Mouse (Mus musculus): Measurements from ENCODE around the gene Alkbh6. TPM values are rescaled to one million over a fixed set of nuclear protein-coding genes. Genes with fewer than 3 reads are reported as not detected.
A peak's percentile ranks its signal among the peaks of the same experiment; 100 is the strongest.

The Alkbh6 gene
- polyA plus RNA-seq, 1 experiment from 2014 or later, result 95.5 TPM

GRCm38 (mm10) chr7:30300914-30301313 is 7.6 kb upstream of the Alkbh6 start:
- DNase-seq (ENCODE audit: low spot score), result peak; percentile 50
- 45% methylated on average over 3 of the region's 3 CpGs for WGBS
- Histone ChIP-seq H3K36me3 (replicated peaks) (peaks cover 91% of the 10 kb centered on the region), H3K4me1 (no peaks in the 10 kb centered on the region), H3K4me3 (no peak overlapping the region), H3K27ac (replicated peaks) (no peak overlapping the region), H3K27me3 (replicated peaks; ENCODE audit: low read depth, poor library complexity, severe bottlenecking) (no peaks in the 10 kb centered on the region), H3K9me3 (peaks cover 4% of the 10 kb centered on the region; the same call in 1 of the 2 replicates)

- Histone ChIP-seq H3K9me3 (peaks cover 4% of the 10 kb centered on the region; the same call in 1 of the 2 replicates), H3K4me3 (no peak overlapping the region), H3K27me3 (replicated peaks; ENCODE audit: low read depth, poor library complexity, severe bottlenecking) (no peaks in the 10 kb centered on the region), H3K27ac (replicated peaks) (no peak overlapping the region), H3K36me3 (replicated peaks) (peaks cover 67% of the 10 kb centered on the region), H3K4me1 (peaks cover 19% of the 10 kb centered on the region)
- 90% methylated on average over 16 of the region's 16 CpGs for WGBS
- DNase-seq (ENCODE audit: low spot score), result no peak
Observed at GRCm38 (mm10) chr7:30306083-30306779, 2.3 kb upstream of the Alkbh6 start.

- Histone ChIP-seq H3K27ac (replicated peaks) (0 out of 2 replicates have a peak overlapping the region, but pooled peaks have one; percentile 79), H3K36me3 (replicated peaks) (peaks cover 61% of the 10 kb centered on the region)
- no peak for DNase-seq (ENCODE audit: low spot score)
Observed at GRCm38 (mm10) chr7:30309395-30310129, 1.0 kb downstream of the Alkbh6 start.

GRCm38 (mm10) chr7:30310136-30310535 is 1.6 kb downstream of the Alkbh6 start:
- peaks cover 37% of the 10 kb centered on the region for H3K4me1 ChIP-seq
- H3K36me3 ChIP-seq (replicated peaks), result peaks cover 58% of the 10 kb centered on the region
- H3K27ac ChIP-seq (replicated peaks), result no peak overlapping the region
- no peaks in the 10 kb centered on the region for H3K9me3 ChIP-seq
- no peak for DNase-seq (ENCODE audit: low spot score)
- 89% methylated on average over 12 of the region's 12 CpGs for WGBS
- peak overlapping the region; percentile 73; the same call in 1 of the 2 replicates for H3K4me3 ChIP-seq
- H3K27me3 ChIP-seq (replicated peaks; ENCODE audit: low read depth, poor library complexity, severe bottlenecking), result no peaks in the 10 kb centered on the region

More at GRCm38 (mm10) chr7:30309395-30310129, 1.0 kb downstream of the Alkbh6 start:
- Histone ChIP-seq H3K27me3 (replicated peaks; ENCODE audit: low read depth, poor library complexity, severe bottlenecking) (no peaks in the 10 kb centered on the region), H3K4me3 (peak overlapping the region; percentile 73), H3K4me1 (peaks cover 32% of the 10 kb centered on the region), H3K9me3 (no peaks in the 10 kb centered on the region)
- WGBS, result 65% methylated on average over 15 of the region's 15 CpGs

GRCm38 (mm10) chr7:30313666-30314320 is 5.3 kb downstream of the Alkbh6 start:
- no peaks in the 10 kb centered on the region for H3K9me3 ChIP-seq
- no peak overlapping the region for H3K27ac ChIP-seq (replicated peaks)
- H3K27me3 ChIP-seq (replicated peaks; ENCODE audit: low read depth, poor library complexity, severe bottlenecking), result no peaks in the 10 kb centered on the region
- no peak for DNase-seq (ENCODE audit: low spot score)
- peaks cover 60% of the 10 kb centered on the region for H3K36me3 ChIP-seq (replicated peaks)
- H3K4me3 ChIP-seq, result no peak overlapping the region; the same call in 1 of the 2 replicates
- peaks cover 41% of the 10 kb centered on the region for H3K4me1 ChIP-seq
- 46% methylated on average over 27 of the region's 27 CpGs for WGBS

- WGBS, result under 1% methylated on average over 9 of the region's 9 CpGs
- Histone ChIP-seq H3K27me3 (replicated peaks; ENCODE audit: low read depth, poor library complexity, severe bottlenecking) (no peaks in the 10 kb centered on the region), H3K27ac (replicated peaks) (peak within 1 kb of the TSS; percentile 87), H3K4me1 (peaks cover 33% of the 10 kb centered on the region), H3K9me3 (no peaks in the 10 kb centered on the region), H3K36me3 (replicated peaks) (peaks cover 69% of the 10 kb centered on the region), H3K4me3 (peak within 1 kb of the TSS; percentile 68)
- peak; percentile 81 for DNase-seq (ENCODE audit: low spot score)
Observed at GRCm38 (mm10) chr7:30314721-30315155, 6.2 kb downstream of the Alkbh6 start, which contains the start of gene Syne4. Gene Syne4 (plus strand): TSS chr7:30314807.

- peak overlapping the region; percentile 68 for H3K4me3 ChIP-seq
- peaks cover 66% of the 10 kb centered on the region for H3K36me3 ChIP-seq (replicated peaks)
- peak overlapping the region; percentile 87 for H3K27ac ChIP-seq (replicated peaks)
- DNase-seq (ENCODE audit: low spot score), result no peak
- peaks cover 30% of the 10 kb centered on the region for H3K4me1 ChIP-seq
- no peaks in the 10 kb centered on the region for H3K9me3 ChIP-seq
- 75% methylated on average over 13 of the region's 13 CpGs for WGBS
- H3K27me3 ChIP-seq (replicated peaks; ENCODE audit: low read depth, poor library complexity, severe bottlenecking), result no peaks in the 10 kb centered on the region
Observed at GRCm38 (mm10) chr7:30315559-30316529, 7.3 kb downstream of the Alkbh6 start.

- Histone ChIP-seq H3K9me3 (no peaks in the 10 kb centered on the region), H3K27ac (replicated peaks) (no peak overlapping the region), H3K4me1 (peaks cover 44% of the 10 kb centered on the region), H3K4me3 (no peak overlapping the region), H3K27me3 (replicated peaks; ENCODE audit: low read depth, poor library complexity, severe bottlenecking) (no peaks in the 10 kb centered on the region), H3K36me3 (replicated peaks) (peaks cover 43% of the 10 kb centered on the region)
- 88% methylated on average over 3 of the region's 3 CpGs for WGBS
- DNase-seq (ENCODE audit: low spot score), result no peak
Observed at GRCm38 (mm10) chr7:30318142-30318541, 9.6 kb downstream of the Alkbh6 start.

GRCm38 (mm10) chr7:30320946-30321345 is 12.4 kb downstream of the Alkbh6 start:
- Histone ChIP-seq H3K4me1 (peaks cover 18% of the 10 kb centered on the region), H3K27me3 (replicated peaks; ENCODE audit: low read depth, poor library complexity, severe bottlenecking) (no peaks in the 10 kb centered on the region), H3K9me3 (peaks cover 5% of the 10 kb centered on the region; the same call in 1 of the 2 replicates), H3K27ac (replicated peaks) (no peak overlapping the region), H3K36me3 (replicated peaks) (peaks cover 39% of the 10 kb centered on the region), H3K4me3 (peak overlapping the region; percentile 73)
- WGBS, result 86% methylated on average over 2 of the region's 2 CpGs
- no peak for DNase-seq (ENCODE audit: low spot score)

GRCm38 (mm10) chr7:30321539-30322284 is 13.2 kb downstream of the Alkbh6 start, which contains the start of gene E130208F15Rik:
Gene E130208F15Rik (plus strand): TSS chr7:30321740.
- WGBS, result under 1% methylated on average over 63 of the region's 63 CpGs
- peak; percentile 76 for DNase-seq (ENCODE audit: low spot score)
- Histone ChIP-seq H3K4me3 (peak within 1 kb of the TSS; percentile 73), H3K4me1 (peaks cover 16% of the 10 kb centered on the region), H3K9me3 (peaks cover 5% of the 10 kb centered on the region; the same call in 1 of the 2 replicates), H3K27ac (replicated peaks) (peak within 1 kb of the TSS; percentile 90), H3K27me3 (replicated peaks; ENCODE audit: low read depth, poor library complexity, severe bottlenecking) (no peaks in the 10 kb centered on the region), H3K36me3 (replicated peaks) (peaks cover 35% of the 10 kb centered on the region)

GRCm38 (mm10) chr7:30322285-30322667 is 13.8 kb downstream of the Alkbh6 start:
- Histone ChIP-seq H3K27me3 (replicated peaks; ENCODE audit: low read depth, poor library complexity, severe bottlenecking) (no peaks in the 10 kb centered on the region), H3K4me3 (peak overlapping the region; percentile 73), H3K27ac (replicated peaks) (peak overlapping the region; percentile 90), H3K4me1 (peaks cover 16% of the 10 kb centered on the region), H3K36me3 (replicated peaks) (peaks cover 29% of the 10 kb centered on the region), H3K9me3 (peaks cover 5% of the 10 kb centered on the region; the same call in 1 of the 2 replicates)
- peak; percentile 98 for DNase-seq (ENCODE audit: low spot score)
- WGBS, result under 1% methylated on average over 20 of the region's 20 CpGs

All from embryonic facial prominence, embryonic 10.5 days (tissue).